Mouse (Mus musculus): Measurements from ENCODE around the gene Slc46a2. TPM values are rescaled to one million over a fixed set of nuclear protein-coding genes. Genes with fewer than 3 reads are reported as not detected.

The Slc46a2 gene
- total RNA-seq, 2 experiments from 2014 or later = 0.19 to 0.27 TPM

- DNase-seq = no peak
Observed at GRCm38 (mm10) chr4:59859693-59860425, 55.0 kb downstream of the Slc46a2 start.

Other genes starting within 250 kb of the Slc46a2 start
- 10 to 100 TPM; 19.7 to 22.7 TPM for gene Inip, start 113.5 kb downstream of the Slc46a2 start, total RNA-seq (2021)
- gene Snx30, start 109.2 kb downstream of the Slc46a2 start, total RNA-seq (2021) = 10 to 100 TPM; 10.3 to 12.9 TPM
- not detected for gene Mup4, start 45.7 kb upstream of the Slc46a2 start, total RNA-seq (2021)
- gene Mup6, start 49.2 kb upstream of the Slc46a2 start, total RNA-seq (2021) = not detected
- not detected for gene Mup7, start 155.4 kb upstream of the Slc46a2 start, total RNA-seq (2021)
- not detected for gene Mup2, start 239.2 kb upstream of the Slc46a2 start, total RNA-seq (2021)

Data from heart, postnatal 4 days (tissue).